Mouse (Mus musculus): ENCODE measurements around the gene Prr11. TPM values are rescaled to one million over a fixed set of nuclear protein-coding genes. Genes with fewer than 3 reads are reported as not detected.

Prr11 gene
- polyA plus RNA-seq (2015; fragmentation: Nextera tagmentation; extraction: Ambion mirVana), result 2.1 and 3.6 TPM in 2 replicates

DNA sequence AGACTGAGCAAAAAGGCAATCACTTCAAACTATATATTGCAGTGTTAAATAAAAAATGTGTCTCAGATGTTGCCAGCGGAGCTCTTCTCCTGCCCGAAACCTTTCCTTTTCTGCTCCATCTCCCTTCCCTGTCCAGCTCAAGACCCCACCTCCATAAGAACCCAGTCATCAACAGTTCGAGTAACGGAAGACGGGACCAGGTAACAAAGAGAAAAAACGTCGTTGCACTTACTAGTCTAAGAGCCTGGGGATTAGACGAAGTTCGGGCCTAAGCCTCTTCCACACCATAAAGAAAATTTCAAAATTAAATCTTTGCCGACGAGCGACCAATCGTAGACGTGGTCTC is at the start of gene Prr11:
Gene Prr11, minus strand, starts transcription at position 300 of the 346 bp plus-strand sequence.
- H3K4me1 ChIP-seq, result peaks cover 27% of the 10 kb centered on the region
- WGBS, result under 1% methylated on average over 14 of the region's 14 CpGs
- H3K4me3 ChIP-seq (replicated peaks), result peak within 1 kb of the TSS; percentile 97
- H3K27ac ChIP-seq (replicated peaks), result peak within 1 kb of the TSS; percentile 96
- ATAC-seq (ENCODE audit: low FRiP score), result no peak
- H3K27me3 ChIP-seq (replicated peaks), result no peaks in the 10 kb centered on the region
- H3K9ac ChIP-seq (replicated peaks), result peak within 1 kb of the TSS; percentile 92
- peaks cover 5% of the 10 kb centered on the region; the same call in 1 of the 2 replicates for H3K36me3 ChIP-seq
- peak within 1 kb of the TSS; percentile 72 for H3K4me2 ChIP-seq
- no peaks in the 10 kb centered on the region for H3K9me3 ChIP-seq (replicated peaks)

DNA sequence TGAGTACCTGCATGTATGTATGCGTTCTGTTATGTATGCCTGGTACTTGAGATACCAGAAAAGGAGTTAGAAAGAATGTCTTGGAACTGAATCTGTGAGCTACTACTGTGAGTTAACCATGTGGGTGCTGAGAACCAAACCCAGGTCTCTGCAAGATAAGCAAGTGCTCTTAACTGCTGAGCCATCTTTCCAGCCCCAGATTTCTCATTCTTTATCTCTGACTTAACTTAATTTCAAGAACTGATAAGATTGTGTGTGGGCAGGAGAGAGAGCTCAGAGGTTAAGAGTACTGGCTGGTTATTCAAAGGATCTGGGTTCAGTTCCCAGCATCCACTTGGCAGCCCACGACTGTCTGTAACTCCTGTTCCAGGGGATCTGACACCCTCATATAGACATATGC is 49.5 kb upstream of the Prr11 start:
- no peak overlapping the region for H3K4me3 ChIP-seq (replicated peaks)
- no peaks in the 10 kb centered on the region for H3K27me3 ChIP-seq (replicated peaks)
- H3K4me2 ChIP-seq, result no peak overlapping the region
- no peak overlapping the region for H3K9ac ChIP-seq (replicated peaks)
- no peaks in the 10 kb centered on the region for H3K9me3 ChIP-seq (replicated peaks)
- ATAC-seq (ENCODE audit: low FRiP score), result no peak
- H3K27ac ChIP-seq (replicated peaks), result no peak overlapping the region
- H3K36me3 ChIP-seq, result peaks cover 33% of the 10 kb centered on the region
- WGBS, result 93% methylated on average over 2 of the region's 2 CpGs
- no peaks in the 10 kb centered on the region for H3K4me1 ChIP-seq

DNA sequence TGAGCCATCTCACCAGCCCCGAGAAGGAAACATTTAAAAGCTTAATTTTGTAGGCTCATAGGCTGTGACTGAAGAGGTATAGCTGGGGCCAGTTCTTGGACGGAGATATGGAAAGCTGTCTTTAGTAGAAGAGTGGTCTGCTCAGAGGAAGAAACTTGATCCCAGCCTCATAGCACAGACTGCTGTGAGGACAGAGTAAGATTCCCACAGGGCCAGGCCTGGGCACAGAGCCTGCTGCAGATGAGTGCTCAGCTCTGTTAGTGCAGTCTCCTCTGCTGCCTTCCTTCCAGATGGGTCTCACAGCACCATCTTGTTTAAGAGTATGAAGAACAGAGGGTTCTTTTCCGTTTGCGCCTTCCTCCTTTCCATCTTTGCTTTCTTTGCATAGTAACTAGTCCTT is 27.7 kb upstream of the Prr11 start:
- Histone ChIP-seq H3K4me2 (no peak overlapping the region), H3K9ac (replicated peaks) (no peak overlapping the region), H3K9me3 (replicated peaks) (no peaks in the 10 kb centered on the region), H3K36me3 (peaks cover 10% of the 10 kb centered on the region), H3K27me3 (replicated peaks) (no peaks in the 10 kb centered on the region), H3K4me1 (no peaks in the 10 kb centered on the region), H3K27ac (replicated peaks) (no peak overlapping the region), H3K4me3 (replicated peaks) (no peak overlapping the region)
- WGBS, result 91% methylated on average over 4 of the region's 4 CpGs
- no peak for ATAC-seq (ENCODE audit: low FRiP score)

GRCm38 (mm10) chr11:87126824-87127816 is 18.6 kb upstream of the Prr11 start, which contains the start of gene Trim37:
TSS of gene Trim37 (plus strand) at chr11:87127077.
- peaks cover 27% of the 10 kb centered on the region for H3K36me3 ChIP-seq

DNA sequence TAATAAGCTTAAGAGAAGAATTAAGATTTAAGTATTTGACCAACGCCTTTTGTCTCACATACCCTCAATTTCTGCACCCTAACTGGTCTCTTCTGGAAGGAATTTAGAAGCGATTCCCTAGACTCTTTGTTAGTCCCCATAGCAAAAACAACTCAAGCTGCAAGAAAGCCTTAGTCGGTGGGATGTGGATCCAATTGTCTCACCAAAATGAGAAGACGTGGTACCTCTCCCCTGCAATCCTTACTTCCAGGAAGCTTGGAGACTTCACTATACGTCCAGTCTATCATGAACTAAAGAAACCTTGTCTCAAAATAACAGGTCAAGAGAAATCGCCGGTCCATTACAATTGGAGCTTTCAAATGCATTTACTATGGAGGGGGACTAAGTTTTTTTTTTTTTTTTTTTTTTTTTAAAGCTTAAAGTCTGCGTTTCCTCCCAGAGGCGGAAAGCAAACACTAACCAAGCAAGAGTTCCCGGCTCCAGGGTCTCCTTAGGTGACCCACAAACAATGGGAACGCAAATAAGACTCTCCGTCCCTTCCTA is 17.8 kb upstream of the Prr11 start:
- Histone ChIP-seq H3K4me1 (peaks cover 20% of the 10 kb centered on the region), H3K9ac (replicated peaks) (peak overlapping the region; percentile 93), H3K9me3 (replicated peaks) (no peaks in the 10 kb centered on the region), H3K27ac (replicated peaks) (peak overlapping the region; percentile 92), H3K36me3 (peaks cover 27% of the 10 kb centered on the region), H3K27me3 (replicated peaks) (no peaks in the 10 kb centered on the region), H3K4me2 (peak overlapping the region; percentile 66), H3K4me3 (replicated peaks) (peak overlapping the region; percentile 95)
- 0 out of 2 replicates have a peak, but pooled peaks have one; percentile 4 for ATAC-seq (ENCODE audit: low FRiP score)
- 2% methylated on average over 12 of the region's 12 CpGs for WGBS

More at GRCm38 (mm10) chr11:87126824-87127816, 18.6 kb upstream of the Prr11 start, which contains the start of gene Trim37:
- H3K4me2 ChIP-seq, result peak within 1 kb of the TSS; percentile 66
- no peaks in the 10 kb centered on the region for H3K9me3 ChIP-seq (replicated peaks)
- peak within 1 kb of the TSS; percentile 95 for H3K4me3 ChIP-seq (replicated peaks)
- peak within 1 kb of the TSS; percentile 93 for H3K9ac ChIP-seq (replicated peaks)
- peak within 1 kb of the TSS; percentile 92 for H3K27ac ChIP-seq (replicated peaks)
- peaks cover 20% of the 10 kb centered on the region for H3K4me1 ChIP-seq
- no peaks in the 10 kb centered on the region for H3K27me3 ChIP-seq (replicated peaks)
- peak; percentile 95 for ATAC-seq (ENCODE audit: low FRiP score)
- WGBS, result under 1% methylated on average over 101 of the region's 105 CpGs

GRCm38 (mm10) chr11:87125562-87125961 is 17.1 kb upstream of the Prr11 start:
- Histone ChIP-seq H3K4me1 (peaks cover 20% of the 10 kb centered on the region), H3K27me3 (replicated peaks) (no peaks in the 10 kb centered on the region), H3K4me2 (peak overlapping the region; percentile 66), H3K9ac (replicated peaks) (no peak overlapping the region), H3K9me3 (replicated peaks) (no peaks in the 10 kb centered on the region), H3K27ac (replicated peaks) (0 out of 2 replicates have a peak overlapping the region, but pooled peaks have one; percentile 92), H3K36me3 (peaks cover 31% of the 10 kb centered on the region), H3K4me3 (replicated peaks) (peak overlapping the region; percentile 95; the same call in 1 of the 2 replicates)
- no peak for ATAC-seq (ENCODE audit: low FRiP score)
- WGBS, result 56% methylated on average over 4 of the region's 4 CpGs

DNA sequence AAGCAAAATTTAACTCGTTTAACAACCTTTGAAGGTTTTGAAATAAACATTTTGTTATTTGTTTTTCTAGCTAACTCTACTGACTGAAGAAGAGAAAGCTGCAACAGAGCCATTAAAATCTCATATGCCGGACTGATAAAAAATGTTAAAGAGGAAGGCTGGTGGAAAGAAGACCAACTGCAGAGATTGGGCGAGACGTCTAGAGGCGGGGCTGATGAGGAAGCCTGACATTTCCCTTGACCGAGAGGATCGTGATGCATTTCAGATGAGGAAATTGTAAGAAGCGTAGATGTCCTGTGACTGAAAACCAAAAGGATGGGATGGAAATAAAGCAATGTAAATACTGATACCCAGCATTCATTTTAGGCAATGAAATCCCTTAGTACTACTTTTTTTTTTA is 13.4 kb upstream of the Prr11 start:
- Histone ChIP-seq H3K4me1 (peaks cover 6% of the 10 kb centered on the region), H3K27me3 (replicated peaks) (no peaks in the 10 kb centered on the region), H3K9ac (replicated peaks) (no peak overlapping the region), H3K9me3 (replicated peaks) (no peaks in the 10 kb centered on the region), H3K27ac (replicated peaks) (no peak overlapping the region), H3K4me2 (no peak overlapping the region), H3K4me3 (replicated peaks) (no peak overlapping the region), H3K36me3 (peaks cover 48% of the 10 kb centered on the region)
- no peak for ATAC-seq (ENCODE audit: low FRiP score)
- WGBS, result 83% methylated on average over 8 of the region's 8 CpGs

DNA sequence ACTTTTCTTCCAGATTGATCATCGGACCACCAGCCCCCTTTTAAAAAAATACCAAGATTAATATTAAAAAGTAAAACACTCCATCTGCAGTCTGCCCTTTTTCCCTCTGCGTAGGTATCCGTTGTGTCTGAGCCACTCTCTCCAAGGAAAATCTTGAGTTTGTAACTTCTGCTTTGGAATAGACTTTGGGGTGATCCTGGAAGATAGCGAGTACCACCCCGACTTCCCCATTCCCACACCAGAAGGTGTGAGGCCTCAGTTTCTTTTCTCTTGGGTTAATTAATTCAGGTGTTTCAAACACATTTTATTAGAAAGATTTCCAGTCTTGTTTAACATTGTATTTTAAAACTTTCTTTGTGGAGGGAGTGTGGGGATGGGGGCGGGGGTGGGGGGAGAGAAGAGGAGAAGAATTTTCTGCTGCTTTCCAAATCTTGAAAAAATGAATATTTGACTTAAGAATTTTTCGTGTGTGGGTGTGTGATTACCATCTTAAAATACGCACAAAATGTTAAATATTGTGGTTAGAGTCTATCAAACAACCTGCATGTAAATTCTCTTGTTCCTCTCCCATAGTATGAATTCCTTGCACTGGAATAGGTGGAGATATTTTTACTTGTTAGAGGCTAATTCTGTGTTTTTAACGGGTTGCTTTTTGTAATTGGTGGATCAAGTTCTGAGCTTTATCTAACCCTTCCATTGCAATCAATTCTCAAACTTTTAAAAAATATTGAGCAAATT is 1.8 kb upstream of the Prr11 start:
- WGBS, result 8% methylated on average over 9 of the region's 9 CpGs
- H3K36me3 ChIP-seq, result peaks cover 10% of the 10 kb centered on the region
- no peak for ATAC-seq (ENCODE audit: low FRiP score)

DNA sequence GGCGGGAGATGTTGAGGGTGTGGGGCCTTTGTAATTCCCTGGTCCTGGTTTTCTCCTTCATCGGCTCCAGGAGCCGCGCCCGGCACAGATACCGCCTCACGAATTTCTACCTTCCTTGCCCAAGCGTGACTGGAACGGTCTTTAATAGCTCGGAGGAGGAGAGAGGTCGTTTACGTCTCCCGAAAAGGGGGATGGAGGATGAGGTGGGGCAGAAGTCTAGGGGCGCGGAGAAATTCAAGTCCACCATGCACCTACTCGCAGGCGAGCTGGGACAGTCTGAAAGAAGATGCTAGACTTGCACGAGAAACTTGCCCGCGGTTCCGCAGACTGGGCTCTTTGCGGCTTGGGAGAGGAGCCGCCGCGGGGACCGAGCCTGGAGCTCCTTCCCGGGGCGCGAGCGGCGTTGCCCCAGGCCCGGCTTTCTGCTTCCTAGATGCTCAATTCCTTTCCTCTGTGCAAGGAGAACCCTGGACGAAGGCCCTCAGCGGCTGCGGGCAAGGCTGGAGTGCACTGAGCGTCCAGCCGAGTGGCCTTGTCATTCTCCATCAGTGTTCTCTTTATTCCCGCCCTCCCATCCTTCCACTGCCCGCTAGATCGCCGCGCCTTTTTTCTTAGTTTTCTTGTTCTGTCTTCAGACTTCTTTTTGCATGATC is 1.1 kb upstream of the Prr11 start:
- ATAC-seq (ENCODE audit: low FRiP score), result no peak; the same call in 1 of the 2 replicates
- Histone ChIP-seq H3K4me1 (peaks cover 27% of the 10 kb centered on the region), H3K4me2 (peak overlapping the region; percentile 72), H3K9ac (replicated peaks) (peak overlapping the region; percentile 92), H3K4me3 (replicated peaks) (peak overlapping the region; percentile 97), H3K9me3 (replicated peaks) (no peaks in the 10 kb centered on the region), H3K36me3 (peaks cover 4% of the 10 kb centered on the region; the same call in 1 of the 2 replicates), H3K27me3 (replicated peaks) (no peaks in the 10 kb centered on the region), H3K27ac (replicated peaks) (peak overlapping the region; percentile 96)
- WGBS, result 0% methylated on average over 42 of the region's 42 CpGs

More for the DNA sequence above, 1.8 kb upstream of the Prr11 start:
- Histone ChIP-seq H3K4me1 (peaks cover 27% of the 10 kb centered on the region), H3K4me2 (peak overlapping the region; percentile 72), H3K9me3 (replicated peaks) (no peaks in the 10 kb centered on the region), H3K9ac (replicated peaks) (peak overlapping the region; percentile 92), H3K4me3 (replicated peaks) (peak overlapping the region; percentile 97), H3K27me3 (replicated peaks) (no peaks in the 10 kb centered on the region), H3K27ac (replicated peaks) (peak overlapping the region; percentile 96)

DNA sequence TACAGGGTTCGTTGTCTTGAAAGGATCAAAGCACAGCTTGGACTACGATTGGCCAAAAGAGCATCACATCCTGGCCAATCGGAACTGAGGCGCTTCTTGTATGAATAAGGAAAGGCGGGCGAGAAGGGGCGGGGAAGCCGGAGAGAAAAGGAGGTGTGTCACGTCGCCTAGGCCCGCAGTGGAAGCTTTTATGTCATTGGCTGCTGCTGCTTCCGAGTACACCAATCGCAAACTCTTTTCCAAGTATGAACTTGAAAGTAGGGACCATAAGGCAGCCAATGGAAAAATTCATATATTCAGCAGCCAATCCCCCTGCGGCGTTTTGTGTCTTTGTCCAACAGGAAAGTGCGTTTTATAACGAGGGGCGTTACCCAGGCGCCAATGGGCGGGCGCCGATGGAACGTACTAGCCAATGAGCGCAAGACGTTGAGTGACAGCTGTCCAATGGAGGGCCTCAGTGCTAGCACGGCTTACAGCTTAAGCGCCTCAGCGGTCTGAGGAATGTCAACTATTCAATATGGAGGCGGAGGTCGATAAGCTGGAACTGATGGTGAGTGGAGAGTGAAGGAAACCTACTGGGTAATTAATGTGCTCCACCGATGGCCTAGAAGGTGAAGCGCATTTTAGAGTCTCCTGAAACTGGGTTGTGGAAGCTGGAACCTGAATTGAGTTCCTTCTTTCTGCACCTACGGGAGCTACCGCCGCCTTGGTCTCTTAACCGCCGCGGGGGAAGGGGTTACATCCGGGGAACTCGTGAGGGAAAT is 429 bp upstream of the Prr11 start, which contains the start of gene Ska2:
Gene Ska2, plus strand, starts transcription at position 480 of the 764 bp plus-strand sequence.
- H3K4me3 ChIP-seq (replicated peaks), result peak within 1 kb of the TSS; percentile 97
- peak within 1 kb of the TSS; percentile 96 for H3K27ac ChIP-seq (replicated peaks)
- peaks cover 27% of the 10 kb centered on the region for H3K4me1 ChIP-seq
- peak within 1 kb of the TSS; percentile 72 for H3K4me2 ChIP-seq
- no peaks in the 10 kb centered on the region for H3K9me3 ChIP-seq (replicated peaks)
- peak; percentile 99 for ATAC-seq (ENCODE audit: low FRiP score)
- peak within 1 kb of the TSS; percentile 92 for H3K9ac ChIP-seq (replicated peaks)
- H3K27me3 ChIP-seq (replicated peaks), result no peaks in the 10 kb centered on the region
- H3K36me3 ChIP-seq, result 0 out of 2 replicates have a peak, but pooled peaks cover 3% of the 10 kb centered on the region
- under 1% methylated on average over 40 of the region's 40 CpGs for WGBS
